Mouse (Mus musculus): ENCODE results near the gene Fsip2.

Gene Fsip2

GRCm38 (mm10) chr2:82943472-82943871, at the start of gene Fsip2:
TSS of gene Fsip2 (plus strand) at chr2:82943634.
- DNase-seq (ENCODE audit: low read depth, low spot score) = no peak

- no peak for DNase-seq (ENCODE audit: low read depth, low spot score)
Observed at GRCm38 (mm10) chr2:82963443-82963842, 20.0 kb downstream of the Fsip2 start.

DNA sequence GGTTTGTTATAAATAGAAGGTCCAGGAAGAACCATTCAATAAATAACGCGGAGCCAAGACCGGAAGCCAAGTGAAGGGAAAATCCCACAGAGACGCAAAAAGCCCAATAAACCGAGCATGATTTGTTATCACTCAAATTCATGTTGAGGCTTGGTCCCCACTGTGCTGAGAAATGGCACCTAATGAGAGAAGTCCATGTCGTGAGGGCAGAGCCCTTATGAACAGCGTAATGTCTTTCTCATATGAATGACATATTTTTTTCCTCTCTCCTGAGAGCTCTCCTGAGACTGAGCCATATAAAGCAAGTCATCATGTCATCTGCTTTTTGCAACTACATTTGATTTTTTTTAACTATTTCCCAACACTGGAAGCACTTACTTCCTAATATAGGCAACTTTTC, 82.4 kb downstream of the Fsip2 start:
- no peak for DNase-seq (ENCODE audit: low read depth, low spot score)

GRCm38 (mm10) chr2:83052914-83053690, 109.7 kb downstream of the Fsip2 start:
- DNase-seq (ENCODE audit: low read depth, low spot score) = no peak

Data from CD4-positive helper T cell, adult 2 months (primary cell).